Mouse (Mus musculus): ENCODE data around the gene Rnd2. TPM values are rescaled to one million over a fixed set of nuclear protein-coding genes. Genes with fewer than 3 reads are reported as not detected.

Gene Rnd2
- polyA plus RNA-seq (2014; fragmentation: Nextera tagmentation; extraction: Ambion mirVana): 7.4 and 9.8 TPM in 2 replicates

GRCm38 (mm10) chr11:101464211-101465100 is at the start of gene Rnd2:
Gene Rnd2 (plus strand): TSS chr11:101464999.
- Histone ChIP-seq H3K27me3 (replicated peaks; ENCODE audit: control insufficient read depth, insufficient read depth, low read length) (no peaks in the 10 kb centered on the region), H3K27ac (replicated peaks; ENCODE audit: low read depth, low read length) (peak within 1 kb of the TSS; percentile 79), H3K9me3 (ENCODE audit: control insufficient read depth, low read length) (no peaks in the 10 kb centered on the region), H3K36me3 (ENCODE audit: control insufficient read depth, insufficient read depth, low read length) (peaks cover 31% of the 10 kb centered on the region), H3K4me2 (ENCODE audit: low read depth, low read length) (peak within 1 kb of the TSS; percentile 96), H3K9ac (ENCODE audit: low read depth, low read length) (peak within 1 kb of the TSS; percentile 73), H3K4me3 (ENCODE audit: low read depth, low read length) (peak within 1 kb of the TSS; percentile 85), H3K4me1 (ENCODE audit: control insufficient read depth, insufficient read depth, low read length) (peaks cover 20% of the 10 kb centered on the region)
- ATAC-seq (ENCODE audit: low read depth) (no peak), DNase-seq (ENCODE audit: low spot score) (peak; percentile 32)
- WGBS: 5% methylated on average over 12 of the region's 12 CpGs

GRCm38 (mm10) chr11:101415306-101415705 is 49.5 kb upstream of the Rnd2 start:
- H3K4me1 ChIP-seq (ENCODE audit: control insufficient read depth, insufficient read depth, low read length): peaks cover 4% of the 10 kb centered on the region; the same call in 1 of the 2 replicates
- ATAC-seq (ENCODE audit: low read depth) (no peak), DNase-seq (ENCODE audit: low spot score) (no peak)
- no peaks in the 10 kb centered on the region for H3K27me3 ChIP-seq (replicated peaks; ENCODE audit: control insufficient read depth, insufficient read depth, low read length)
- H3K4me3 ChIP-seq (ENCODE audit: low read depth, low read length): no peak overlapping the region
- H3K9ac ChIP-seq (ENCODE audit: low read depth, low read length): no peak overlapping the region
- peaks cover 37% of the 10 kb centered on the region for H3K36me3 ChIP-seq (ENCODE audit: control insufficient read depth, insufficient read depth, low read length)
- H3K27ac ChIP-seq (replicated peaks; ENCODE audit: low read depth, low read length): no peak overlapping the region
- WGBS: 82% methylated on average over 2 of the region's 2 CpGs
- no peaks in the 10 kb centered on the region for H3K9me3 ChIP-seq (ENCODE audit: control insufficient read depth, low read length)
- no peak overlapping the region for H3K4me2 ChIP-seq (ENCODE audit: low read depth, low read length)

GRCm38 (mm10) chr11:101416433-101417100 is 48.2 kb upstream of the Rnd2 start:
- Histone ChIP-seq H3K4me2 (ENCODE audit: low read depth, low read length) (peak overlapping the region; percentile 75), H3K27me3 (replicated peaks; ENCODE audit: control insufficient read depth, insufficient read depth, low read length) (no peaks in the 10 kb centered on the region), H3K4me1 (ENCODE audit: control insufficient read depth, insufficient read depth, low read length) (peaks cover 4% of the 10 kb centered on the region; the same call in 1 of the 2 replicates), H3K9me3 (ENCODE audit: control insufficient read depth, low read length) (no peaks in the 10 kb centered on the region), H3K4me3 (ENCODE audit: low read depth, low read length) (peak overlapping the region; percentile 74), H3K9ac (ENCODE audit: low read depth, low read length) (peak overlapping the region; percentile 86), H3K36me3 (ENCODE audit: control insufficient read depth, insufficient read depth, low read length) (peaks cover 24% of the 10 kb centered on the region), H3K27ac (replicated peaks; ENCODE audit: low read depth, low read length) (peak overlapping the region; percentile 63)
- ATAC-seq (ENCODE audit: low read depth) (no peak; the same call in 1 of the 2 replicates), DNase-seq (ENCODE audit: low spot score) (no peak)
- WGBS: 2% methylated on average over 11 of the region's 11 CpGs

- peak; percentile 86 for DNase-seq (ENCODE audit: low spot score)
- Histone ChIP-seq H3K4me2 (ENCODE audit: low read depth, low read length) (peak within 1 kb of the TSS; percentile 75), H3K4me1 (ENCODE audit: control insufficient read depth, insufficient read depth, low read length) (peaks cover 4% of the 10 kb centered on the region; the same call in 1 of the 2 replicates), H3K36me3 (ENCODE audit: control insufficient read depth, insufficient read depth, low read length) (peaks cover 17% of the 10 kb centered on the region), H3K9ac (ENCODE audit: low read depth, low read length) (peak within 1 kb of the TSS; percentile 86), H3K27ac (replicated peaks; ENCODE audit: low read depth, low read length) (peak within 1 kb of the TSS; percentile 63), H3K27me3 (replicated peaks; ENCODE audit: control insufficient read depth, insufficient read depth, low read length) (no peaks in the 10 kb centered on the region), H3K4me3 (ENCODE audit: low read depth, low read length) (peak within 1 kb of the TSS; percentile 74), H3K9me3 (ENCODE audit: control insufficient read depth, low read length) (no peaks in the 10 kb centered on the region)
- peak; percentile 88 for ATAC-seq (ENCODE audit: low read depth)
- WGBS: under 1% methylated on average over 44 of the region's 45 CpGs
Measured at GRCm38 (mm10) chr11:101417101-101417855, 47.5 kb upstream of the Rnd2 start, which contains the start of gene Aarsd1. Gene Aarsd1 (minus strand): TSS chr11:101417615.

- ATAC-seq (ENCODE audit: low read depth): no peak
- no peaks in the 10 kb centered on the region for H3K9me3 ChIP-seq (ENCODE audit: control insufficient read depth, low read length)
- H3K27ac ChIP-seq (replicated peaks; ENCODE audit: low read depth, low read length): no peak overlapping the region
- 0 out of 2 replicates have a peak, but pooled peaks cover 2% of the 10 kb centered on the region for H3K36me3 ChIP-seq (ENCODE audit: control insufficient read depth, insufficient read depth, low read length)
- 59% methylated on average over 6 of the region's 6 CpGs for WGBS
- H3K4me2 ChIP-seq (ENCODE audit: low read depth, low read length): no peak overlapping the region
- H3K9ac ChIP-seq (ENCODE audit: low read depth, low read length): no peak overlapping the region
- peaks cover 11% of the 10 kb centered on the region for H3K4me1 ChIP-seq (ENCODE audit: control insufficient read depth, insufficient read depth, low read length)
- no peak for DNase-seq (ENCODE audit: low spot score)
- no peak overlapping the region for H3K4me3 ChIP-seq (ENCODE audit: low read depth, low read length)
- no peaks in the 10 kb centered on the region for H3K27me3 ChIP-seq (replicated peaks; ENCODE audit: control insufficient read depth, insufficient read depth, low read length)
Measured at GRCm38 (mm10) chr11:101418991-101419390, 45.8 kb upstream of the Rnd2 start.

GRCm38 (mm10) chr11:101419610-101420009 is 45.2 kb upstream of the Rnd2 start:
- no peaks in the 10 kb centered on the region for H3K36me3 ChIP-seq (ENCODE audit: control insufficient read depth, insufficient read depth, low read length)
- H3K9ac ChIP-seq (ENCODE audit: low read depth, low read length): no peak overlapping the region
- H3K4me1 ChIP-seq (ENCODE audit: control insufficient read depth, insufficient read depth, low read length): peaks cover 11% of the 10 kb centered on the region
- H3K4me2 ChIP-seq (ENCODE audit: low read depth, low read length): no peak overlapping the region
- ATAC-seq (ENCODE audit: low read depth) (no peak), DNase-seq (ENCODE audit: low spot score) (no peak)
- no peaks in the 10 kb centered on the region for H3K9me3 ChIP-seq (ENCODE audit: control insufficient read depth, low read length)
- no peak overlapping the region for H3K4me3 ChIP-seq (ENCODE audit: low read depth, low read length)
- H3K27ac ChIP-seq (replicated peaks; ENCODE audit: low read depth, low read length): no peak overlapping the region
- 31% methylated on average over 3 of the region's 3 CpGs for WGBS
- H3K27me3 ChIP-seq (replicated peaks; ENCODE audit: control insufficient read depth, insufficient read depth, low read length): no peaks in the 10 kb centered on the region

GRCm38 (mm10) chr11:101420148-101420547 is 44.7 kb upstream of the Rnd2 start:
- peaks cover 11% of the 10 kb centered on the region for H3K4me1 ChIP-seq (ENCODE audit: control insufficient read depth, insufficient read depth, low read length)
- no peak overlapping the region for H3K4me2 ChIP-seq (ENCODE audit: low read depth, low read length)
- H3K9me3 ChIP-seq (ENCODE audit: control insufficient read depth, low read length): no peaks in the 10 kb centered on the region
- H3K9ac ChIP-seq (ENCODE audit: low read depth, low read length): no peak overlapping the region
- H3K27me3 ChIP-seq (replicated peaks; ENCODE audit: control insufficient read depth, insufficient read depth, low read length): no peaks in the 10 kb centered on the region
- H3K4me3 ChIP-seq (ENCODE audit: low read depth, low read length): no peak overlapping the region
- H3K36me3 ChIP-seq (ENCODE audit: control insufficient read depth, insufficient read depth, low read length): no peaks in the 10 kb centered on the region
- no peak overlapping the region for H3K27ac ChIP-seq (replicated peaks; ENCODE audit: low read depth, low read length)
- DNase-seq (ENCODE audit: low spot score): no peak
- ATAC-seq (ENCODE audit: low read depth): no peak
- 86% methylated on average over 5 of the region's 5 CpGs for WGBS
